Mouse (Mus musculus) urinary bladder, postnatal 25 days (tissue): ENCODE results near the gene Smtnl2.
"Not testable (repeated sequence)": the region's sequence is repeated elsewhere in the genome, so short reads cannot be mapped to it uniquely, and the experiment has no call there.

ENCODE experiments used
- DNase-seq: peaks from one replicate; pipeline ENCODE4 v3.0.0; 2022; ENCODE audit warnings: low spot score

Smtnl2 gene

GRCm38 (mm10) chr11:72361385-72362346 lies 49.8 kb downstream of the Smtnl2 start:
- DNase-seq: peak; percentile 54

- DNase-seq: peak; percentile 79
These were observed 56.4 kb downstream of the Smtnl2 start for GRCm38 (mm10) chr11:72354971-72355728.

DNA sequence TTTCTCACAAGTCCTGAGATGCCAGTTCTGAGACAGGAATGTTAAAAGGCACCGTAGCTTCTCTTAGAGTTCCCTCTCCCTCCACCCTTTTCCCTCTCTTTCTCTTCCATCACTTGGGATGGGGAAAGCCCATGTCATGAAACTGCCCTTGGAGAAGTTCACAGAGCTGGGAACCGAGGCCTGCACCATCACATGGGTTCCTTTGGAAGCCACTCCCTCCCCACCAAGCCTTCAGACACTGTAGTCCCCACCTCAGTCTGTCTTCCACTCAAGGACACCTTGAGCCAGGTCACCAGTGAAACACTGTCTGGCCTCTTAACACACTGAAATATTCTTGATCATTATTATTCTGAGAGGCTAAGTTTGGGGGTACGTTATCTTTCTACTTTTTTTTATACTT lies 58.3 kb downstream of the Smtnl2 start:
- DNase-seq: no peak

- no peak for DNase-seq
These were observed 59.2 kb downstream of the Smtnl2 start for GRCm38 (mm10) chr11:72352272-72352671.

DNA sequence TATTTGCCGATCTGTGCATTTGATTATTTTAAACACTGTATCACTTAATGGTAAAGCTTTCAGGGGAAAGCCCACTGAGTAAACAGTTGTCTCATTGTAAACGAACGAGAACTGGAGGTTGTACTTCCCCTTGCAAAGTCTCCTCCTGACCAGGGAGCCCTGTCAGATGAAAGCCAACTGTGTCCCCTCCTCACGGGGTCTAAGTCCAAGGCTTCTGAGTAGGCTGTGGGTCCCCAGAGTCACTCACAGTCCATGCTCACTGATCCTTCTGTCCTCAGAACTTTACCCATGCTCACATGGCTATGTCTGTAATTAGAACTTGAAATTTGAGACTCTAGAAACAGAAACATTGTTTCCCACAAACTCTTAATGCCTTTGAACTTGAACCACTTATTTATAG lies 61.9 kb downstream of the Smtnl2 start:
- DNase-seq: no peak

- no peak for DNase-seq
These were observed 62.5 kb downstream of the Smtnl2 start for GRCm38 (mm10) chr11:72349016-72349415.

DNA sequence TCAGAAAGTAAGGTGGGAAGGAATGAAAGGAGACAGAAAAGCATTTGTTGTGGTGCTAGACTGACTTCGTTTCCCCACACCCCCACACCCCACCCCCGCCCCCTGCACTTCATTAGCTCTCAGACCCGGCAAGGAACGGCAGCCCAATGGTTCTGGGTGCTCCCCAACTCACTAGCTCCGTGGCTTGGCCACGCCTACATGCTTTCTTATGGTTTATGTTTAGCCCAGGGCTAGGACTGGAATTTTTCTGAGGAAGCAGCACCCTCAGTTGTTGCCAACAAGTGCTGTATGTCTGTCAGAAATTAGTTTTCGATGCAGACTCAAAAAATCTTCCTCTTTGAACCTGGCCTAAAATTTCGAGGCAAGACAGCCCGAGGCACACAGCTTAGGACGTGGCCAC lies 63.0 kb downstream of the Smtnl2 start:
- no peak for DNase-seq

DNA sequence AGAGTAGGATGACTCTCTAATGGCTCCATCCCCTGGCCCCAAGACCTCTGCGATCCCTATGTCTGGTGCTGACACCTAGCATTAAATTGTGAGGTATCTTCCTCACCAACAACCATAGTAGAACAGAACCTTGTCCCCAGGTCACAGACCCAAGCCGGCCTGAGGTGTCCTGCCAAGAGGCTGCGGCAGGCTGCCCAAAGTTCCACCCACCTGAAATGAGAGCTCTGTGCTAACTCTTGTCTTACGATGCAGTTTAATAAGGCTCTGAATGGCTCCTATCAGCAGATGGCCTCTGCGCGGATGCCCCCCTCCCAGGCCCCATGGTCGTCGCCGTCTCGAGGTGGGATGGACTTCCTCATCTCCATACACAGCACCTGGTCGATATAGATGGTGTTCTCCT lies 67.0 kb downstream of the Smtnl2 start:
- no peak for DNase-seq

- DNase-seq: peak; percentile 53
These were observed 67.6 kb downstream of the Smtnl2 start for GRCm38 (mm10) chr11:72343904-72344303.

- not testable (repeated sequence) for DNase-seq
These were observed 68.3 kb downstream of the Smtnl2 start for GRCm38 (mm10) chr11:72343238-72343625.

- peak; percentile 41 for DNase-seq
These were observed 68.8 kb downstream of the Smtnl2 start for GRCm38 (mm10) chr11:72342549-72343237.

DNA sequence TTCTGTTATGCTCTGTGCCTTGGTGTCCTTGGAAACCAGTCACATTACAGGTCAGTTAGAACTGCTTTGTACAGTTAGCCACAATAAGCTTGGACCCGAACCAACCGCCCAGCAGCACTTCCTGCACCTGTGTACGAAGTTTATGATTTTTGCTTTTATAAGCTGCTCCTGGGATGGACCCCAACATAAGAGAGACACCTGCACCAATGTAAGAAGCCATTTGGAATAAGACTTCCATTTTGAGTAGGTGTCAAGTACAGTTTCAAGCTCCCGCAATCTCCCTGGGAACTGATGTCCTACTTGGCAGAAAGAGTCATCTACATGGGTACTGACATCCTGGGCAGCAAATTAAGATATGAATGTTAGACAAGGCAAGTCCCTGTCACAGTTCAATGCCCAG lies 71.8 kb downstream of the Smtnl2 start:
- no peak for DNase-seq
